Mouse (Mus musculus): ENCODE measurements around the gene Fxyd2. TPM values are rescaled to one million over a fixed set of nuclear protein-coding genes. Genes with fewer than 3 reads are reported as not detected.

Gene Fxyd2
- polyA plus RNA-seq (2017; shearing (Covaris generic)): not detected

DNA sequence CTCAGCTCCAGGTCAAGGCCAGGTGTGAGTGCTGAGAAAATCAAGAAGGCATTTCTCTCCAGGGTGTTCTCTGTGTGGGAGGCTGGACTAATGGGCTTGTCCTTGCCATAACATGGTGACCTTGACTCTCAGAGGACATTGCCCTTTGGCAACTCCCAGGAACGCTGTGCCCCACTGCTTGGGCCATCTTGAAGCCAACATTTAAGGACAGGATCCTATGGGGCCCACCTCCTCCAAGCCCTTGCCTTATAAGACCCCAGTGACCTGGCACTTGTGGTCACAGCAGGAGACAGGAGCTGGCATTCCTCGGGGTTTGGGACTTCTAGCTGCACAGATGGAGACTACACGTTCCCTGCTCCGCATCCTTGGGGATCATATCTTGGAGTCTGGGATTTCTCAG lies at the start of gene Fxyd2:
Fxyd2 (plus strand) TSS at position 236 of the 400 bp plus-strand sequence.

DNA sequence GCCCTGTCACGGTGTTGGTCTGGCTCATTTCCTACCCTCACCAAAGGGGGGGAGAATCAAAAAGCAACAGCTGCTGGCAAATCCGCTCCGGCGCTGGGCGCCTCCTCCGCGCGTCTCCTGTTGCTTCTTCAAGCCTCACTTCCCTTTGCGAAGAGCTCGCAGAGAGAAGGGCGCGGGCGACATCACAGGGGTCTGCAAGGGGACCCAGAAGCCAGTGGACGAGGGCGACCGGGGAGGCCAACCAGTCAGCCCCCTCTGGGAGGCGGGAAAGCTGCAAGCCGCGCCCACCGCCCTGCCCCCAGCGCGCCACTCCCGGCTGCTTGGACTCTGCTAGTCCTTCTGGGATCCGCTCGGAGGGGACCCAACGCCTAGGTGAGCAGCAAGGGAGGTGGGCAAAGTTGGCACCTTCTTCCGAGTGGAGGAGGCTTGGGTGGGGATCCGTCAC lies 29.3 kb upstream of the Fxyd2 start, which contains the start of gene Fxyd6:
Fxyd6 (plus strand) TSS at position 69 of the 445 bp plus-strand sequence.

DNA sequence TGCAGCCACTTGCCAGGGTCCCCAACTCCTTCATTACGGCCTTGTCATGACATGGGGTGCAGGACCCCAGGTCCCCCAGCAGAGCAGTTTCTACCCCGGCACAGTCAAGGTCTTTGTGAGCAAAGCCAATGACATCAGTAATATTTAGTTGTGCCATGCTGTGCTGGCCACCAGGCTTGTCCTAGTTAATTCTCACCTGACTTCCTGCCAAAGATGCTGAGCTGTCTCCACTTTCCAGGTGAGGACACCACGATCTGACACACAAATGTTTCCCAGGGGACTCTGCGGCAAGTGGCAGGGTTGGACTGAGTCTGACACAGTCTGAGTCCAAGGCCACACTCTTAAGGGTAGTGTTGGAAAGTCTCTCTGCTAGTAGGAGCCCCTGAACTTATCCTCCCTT lies 27.0 kb downstream of the Fxyd2 start, which contains the start of gene Dscaml1:
Dscaml1 (plus strand) TSS at position 173 of the 400 bp plus-strand sequence.

Other genes starting within 250 kb of the Fxyd2 start
- gene BC049352, start 217.7 kb upstream of the Fxyd2 start, polyA plus RNA-seq (2017; shearing (Covaris generic)): 0.27 TPM
- gene Tmprss4, start 195.6 kb upstream of the Fxyd2 start, polyA plus RNA-seq (2017; shearing (Covaris generic)): not detected
- gene Il10ra, start 130.5 kb upstream of the Fxyd2 start, polyA plus RNA-seq (2017; shearing (Covaris generic)): 11.6 TPM
- gene Tmprss13, start 80.6 kb upstream of the Fxyd2 start, polyA plus RNA-seq (2017; shearing (Covaris generic)): not detected
- not detected for gene Fxyd6, start 29.5 kb upstream of the Fxyd2 start, polyA plus RNA-seq (2017; shearing (Covaris generic))
- 0.24 TPM for gene Dscaml1, start 27.0 kb downstream of the Fxyd2 start, polyA plus RNA-seq (2017; shearing (Covaris generic))